Mouse (Mus musculus): ENCODE results near the gene Mllt1. TPM values are rescaled to one million over a fixed set of nuclear protein-coding genes. Genes with fewer than 3 reads are reported as not detected.

Gene Mllt1
- total RNA-seq, 2 experiments from 2014 or later = 66.8 to 67.9 TPM

DNA sequence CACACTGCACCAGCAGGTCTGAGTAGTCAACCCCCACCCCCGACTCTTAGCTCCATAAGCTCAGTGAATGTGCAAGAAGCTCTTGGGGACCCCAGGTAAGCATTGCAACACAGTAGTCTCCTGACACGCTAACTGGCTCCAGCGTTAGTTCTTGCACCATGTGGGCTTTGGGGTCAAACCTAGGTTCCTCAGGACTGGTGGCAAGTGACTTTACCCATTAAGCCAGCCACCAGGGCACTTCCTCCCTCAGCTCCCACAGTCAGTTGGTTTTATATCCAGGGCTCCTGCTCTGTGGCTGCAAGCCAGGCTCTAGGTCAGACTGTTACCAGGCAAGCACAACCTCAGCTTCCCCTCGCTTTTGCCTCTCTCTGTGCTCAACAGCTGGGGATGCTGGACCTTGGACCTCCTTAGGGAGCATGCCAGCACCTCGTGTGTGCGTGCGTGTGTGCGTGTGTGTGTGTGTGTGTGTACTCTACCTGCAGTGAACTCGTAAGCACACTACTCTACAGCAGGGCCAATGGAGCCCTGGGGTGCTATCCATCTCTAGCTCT is 39.8 kb downstream of the Mllt1 start:
- intact Hi-C loops (cut with DNase I) = loop anchor here (5.0 kb wide), 3 partner anchors 42 to 102 kb away; partner anchors contain the start of genes Alkbh7 and Mllt1

DNA sequence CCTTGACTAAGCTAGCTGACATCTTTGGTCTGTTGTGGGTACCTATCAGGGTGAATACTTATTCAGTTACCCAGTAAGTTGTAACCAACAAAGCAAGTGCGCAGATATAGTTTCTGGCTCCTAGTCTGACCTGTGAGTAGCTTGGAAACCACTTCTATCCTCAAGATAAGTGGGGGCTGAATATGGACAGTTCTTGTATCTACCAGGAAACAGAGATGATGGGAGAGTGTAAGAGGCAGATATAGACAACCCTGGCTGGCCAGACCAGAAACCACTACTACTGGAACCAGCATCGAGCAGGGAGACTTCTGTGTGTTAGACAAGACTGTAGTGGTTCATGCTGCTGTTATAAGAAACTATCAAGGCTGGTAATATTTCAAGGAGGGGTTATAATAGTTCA is 45.2 kb downstream of the Mllt1 start:
- intact Hi-C loops (cut with DNase I) = no loop called here
- DNase-seq (ENCODE audit: low spot score in 2 of 2) = no peak

More for the DNA sequence above, 39.8 kb downstream of the Mllt1 start:
- no peak for DNase-seq (ENCODE audit: low spot score in 2 of 2)

DNA sequence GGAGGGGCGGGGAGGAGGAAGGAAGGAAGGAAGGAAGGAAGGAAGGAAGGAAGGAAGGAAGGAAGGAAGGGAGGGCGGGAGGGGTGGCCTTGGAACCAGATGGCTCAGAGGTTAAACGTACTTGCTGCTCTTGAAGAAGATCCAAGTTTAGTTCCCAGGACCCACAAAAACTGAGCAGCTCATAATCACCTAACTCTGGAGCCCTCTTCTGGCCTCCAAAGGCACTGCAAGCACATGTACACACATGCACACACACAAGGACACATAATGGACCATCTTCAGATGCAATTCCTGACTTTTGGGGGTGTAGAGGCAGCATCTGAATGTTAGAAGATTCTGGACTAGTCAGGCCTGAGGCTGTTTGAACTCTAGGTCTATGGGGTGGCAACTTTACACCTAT is 47.2 kb downstream of the Mllt1 start:
- DNase-seq (ENCODE audit: low spot score in 2 of 2) = no peak
- intact Hi-C loops (cut with DNase I) = no loop called here

- no peak for DNase-seq (ENCODE audit: low spot score in 2 of 2)
- intact Hi-C loops (cut with DNase I) = no loop called here
Measured at GRCm38 (mm10) chr17:56884809-56885208, 50.4 kb downstream of the Mllt1 start.

- peak in 1 of 2 experiments; percentile 62 for DNase-seq (ENCODE audit: low spot score in 2 of 2)
- intact Hi-C loops (cut with DNase I) = no loop called here
Measured at GRCm38 (mm10) chr17:56884331-56884730, 50.9 kb downstream of the Mllt1 start.

DNA sequence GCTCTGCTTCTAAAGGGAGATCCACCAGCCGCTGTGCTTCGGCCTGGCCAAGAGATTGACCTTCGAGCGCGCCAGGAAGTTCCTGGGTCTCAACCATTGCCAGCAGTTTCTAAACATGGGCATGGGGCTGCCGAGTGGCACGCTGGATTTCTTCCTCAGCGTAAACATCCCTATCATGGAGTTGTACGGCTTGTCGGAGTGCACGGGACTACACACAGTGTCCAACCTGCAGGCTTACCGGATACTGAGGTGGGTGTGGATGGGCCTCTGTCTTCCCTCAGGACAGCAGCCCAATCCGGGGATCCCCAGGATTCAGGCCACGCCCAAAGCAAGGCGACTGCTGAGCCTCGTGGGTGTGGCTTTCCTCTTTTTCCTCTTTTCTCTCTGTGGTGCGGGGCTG is 51.6 kb downstream of the Mllt1 start:
- DNase-seq (ENCODE audit: low spot score in 2 of 2) = no peak
- intact Hi-C loops (cut with DNase I) = no loop called here

DNA sequence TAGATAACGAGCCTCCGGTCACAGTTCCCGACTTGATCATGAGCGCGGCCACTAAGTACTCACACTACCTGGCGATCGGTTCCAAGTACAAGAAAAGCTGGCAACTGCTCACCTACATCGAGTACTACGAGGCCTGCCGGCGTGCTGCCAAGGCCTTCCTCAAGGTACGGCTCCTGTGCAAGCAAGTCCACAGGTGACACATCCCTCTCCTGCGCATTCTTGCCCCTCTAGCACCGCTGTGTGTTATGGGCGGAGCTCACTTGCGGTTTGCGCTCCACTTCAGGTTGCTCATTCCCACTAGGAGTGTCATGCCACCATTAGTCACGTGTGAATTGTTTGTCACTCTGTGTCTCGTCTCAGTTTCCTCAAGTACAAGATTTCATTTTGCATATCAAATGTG is 57.8 kb downstream of the Mllt1 start:
- intact Hi-C loops (cut with DNase I) = no loop called here
- DNase-seq (ENCODE audit: low spot score in 2 of 2) = no peak

DNA sequence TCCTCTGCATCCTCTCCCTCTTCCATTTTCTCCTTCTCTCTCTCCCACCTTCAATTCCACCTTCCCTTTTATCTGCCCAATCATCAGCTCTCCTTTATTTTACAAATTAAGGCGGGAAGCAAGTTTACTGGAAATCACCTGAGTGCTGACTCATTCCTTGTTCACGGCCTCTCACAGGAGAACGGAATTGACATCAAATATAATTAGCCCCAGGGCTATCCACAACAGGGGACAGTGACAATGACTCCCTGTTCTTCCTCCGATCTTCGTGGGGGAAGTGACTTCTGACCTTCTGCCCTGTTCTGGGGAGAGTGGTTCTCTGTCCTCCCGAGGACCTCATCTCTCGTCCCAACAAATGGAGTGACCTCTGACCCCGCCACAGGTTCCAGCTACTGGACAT is 58.2 kb downstream of the Mllt1 start:
- no peak for DNase-seq (ENCODE audit: low spot score in 2 of 2)
- intact Hi-C loops (cut with DNase I) = no loop called here

GRCm38 (mm10) chr17:56876465-56876864 is 58.8 kb downstream of the Mllt1 start:
- DNase-seq (ENCODE audit: low spot score in 2 of 2) = no peak
- intact Hi-C loops (cut with DNase I) = no loop called here

DNA sequence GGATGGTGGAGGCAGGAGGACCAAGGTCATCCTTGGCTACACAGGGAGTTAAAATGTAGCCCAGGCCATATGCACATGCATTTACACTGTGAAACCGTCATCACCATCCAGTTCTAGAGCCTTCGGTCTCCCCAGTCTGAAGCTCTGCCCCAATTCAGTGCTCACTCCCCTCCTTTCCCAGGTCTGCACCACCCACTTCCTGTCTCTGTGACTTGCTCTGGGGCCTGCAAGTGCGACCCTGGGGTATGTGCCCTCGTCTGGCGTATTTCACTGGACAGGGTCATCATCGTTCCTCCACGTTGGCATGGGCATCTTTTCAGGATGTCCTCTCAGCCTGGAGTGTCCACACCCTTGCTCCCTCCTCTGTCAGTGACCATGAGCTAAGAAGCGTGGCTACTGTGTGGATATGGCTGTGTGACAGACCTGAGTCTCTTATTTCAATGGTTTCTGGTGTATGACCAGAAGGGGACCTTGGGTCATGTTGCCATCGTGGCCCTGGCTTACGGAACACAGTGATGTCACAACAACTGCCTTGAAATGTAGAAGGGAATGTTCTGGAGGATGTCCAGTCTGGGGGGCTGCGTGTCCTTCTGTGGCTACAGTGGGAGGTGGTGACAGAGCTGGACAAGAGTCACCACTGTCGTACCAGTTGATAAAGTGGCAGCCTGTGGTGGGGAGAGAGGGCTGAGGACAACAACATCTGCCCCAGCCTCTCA is 60.1 kb downstream of the Mllt1 start, which contains the start of gene 1700061G19Rik:
Gene 1700061G19Rik (plus strand): TSS at position 542 of the 716 bp plus-strand sequence.
- intact Hi-C loops (cut with DNase I) = no loop called here
- DNase-seq (ENCODE audit: low spot score in 2 of 2) = no peak

DNA sequence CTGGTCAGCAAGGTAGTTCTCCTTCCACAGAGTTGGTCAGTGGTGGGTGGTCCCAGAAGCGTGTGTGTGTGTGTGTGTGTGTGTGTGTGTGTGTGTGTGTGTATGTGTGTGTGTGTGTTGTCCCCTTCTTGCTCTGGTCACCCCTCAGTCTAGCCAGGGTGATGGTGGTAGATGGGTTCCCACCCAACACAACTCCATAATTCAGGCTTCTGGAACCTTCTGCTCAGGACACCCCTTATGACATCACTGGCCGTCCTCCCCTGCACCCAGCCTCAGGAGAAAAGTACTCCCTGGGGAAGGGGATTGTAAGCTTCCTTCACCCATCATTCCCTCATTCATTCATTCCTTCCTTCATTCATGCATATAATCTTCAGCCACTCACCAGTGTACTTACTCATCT is 61.0 kb downstream of the Mllt1 start, which contains the start of gene Acsbg2:
Gene Acsbg2 (minus strand): TSS at position 211 of the 400 bp plus-strand sequence.
- no peak for DNase-seq (ENCODE audit: low spot score in 2 of 2)
- intact Hi-C loops (cut with DNase I) = no loop called here

DNA sequence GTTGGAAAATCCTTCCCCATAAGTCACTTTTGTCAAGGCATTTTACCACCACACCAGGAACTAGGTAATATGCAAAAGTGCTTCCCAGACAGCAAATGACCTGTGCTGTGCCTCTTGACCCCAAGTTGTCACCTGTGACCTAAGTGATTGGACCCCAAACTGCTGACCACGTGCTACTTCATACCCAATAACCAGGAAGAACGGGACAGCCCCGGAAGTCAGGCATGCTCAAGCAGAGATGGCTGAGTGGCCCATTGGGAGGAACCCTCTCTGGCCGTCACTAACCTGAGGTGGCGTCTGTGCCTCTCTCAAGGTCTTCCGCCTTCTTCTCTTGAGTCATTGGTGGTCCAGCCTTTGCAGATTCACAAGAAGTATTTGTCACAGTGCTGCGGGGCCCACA is 62.7 kb downstream of the Mllt1 start:
- intact Hi-C loops (cut with DNase I) = no loop called here
- no peak for DNase-seq (ENCODE audit: low spot score in 2 of 2)

DNA sequence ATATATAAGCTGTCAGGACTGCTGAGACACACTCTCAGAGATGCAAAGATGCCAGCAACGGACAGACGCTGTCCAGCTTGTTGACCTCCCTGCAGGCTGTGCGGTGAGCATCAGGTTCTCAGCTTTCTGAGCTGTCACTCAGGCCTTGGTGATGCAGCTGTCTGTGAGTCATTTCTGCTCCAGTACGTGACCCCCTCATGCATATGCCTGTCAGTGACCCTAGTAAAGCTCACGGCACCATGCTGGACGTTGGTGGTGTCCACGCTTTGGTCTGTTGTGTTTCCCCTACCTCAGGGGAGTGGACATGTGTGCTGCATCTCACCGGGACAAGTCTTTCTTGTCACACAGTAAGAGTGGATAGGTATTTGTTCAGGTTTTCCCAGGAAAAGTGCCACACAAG is 63.4 kb downstream of the Mllt1 start:
- DNase-seq (ENCODE audit: low spot score in 2 of 2) = no peak
- intact Hi-C loops (cut with DNase I) = no loop called here

DNA sequence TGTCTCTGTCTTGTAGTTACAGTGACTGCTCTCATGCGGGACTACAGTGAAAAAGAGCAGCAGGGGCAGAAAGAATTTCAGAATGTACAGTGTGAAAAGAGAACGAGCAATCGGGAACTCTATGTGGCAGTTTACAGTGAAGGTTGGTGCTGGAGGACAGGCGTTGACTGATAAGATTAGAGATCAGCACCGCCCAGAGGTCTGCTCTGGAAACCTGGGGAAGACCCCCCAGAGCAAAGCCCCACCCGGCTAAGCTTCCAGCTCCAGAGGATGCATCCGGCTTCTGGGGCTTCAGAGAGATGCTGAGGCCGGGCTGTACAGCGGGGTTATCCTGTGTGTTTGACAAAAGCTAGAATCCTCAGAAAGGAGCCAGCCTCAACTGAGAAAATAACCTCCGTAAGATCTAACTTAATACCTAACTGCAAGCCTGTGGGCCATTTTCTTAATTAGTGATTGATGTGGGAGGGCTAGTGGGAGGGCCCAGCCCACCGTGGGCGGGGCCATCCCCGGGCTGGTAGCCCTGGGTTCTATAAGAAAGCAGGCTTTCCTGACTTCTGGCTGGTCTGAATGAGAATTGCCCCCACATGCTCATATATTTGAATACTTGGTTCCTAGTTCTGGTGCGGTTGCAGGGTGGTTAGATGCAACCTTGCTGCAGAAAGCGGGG is 64.8 kb downstream of the Mllt1 start:
- no peak for DNase-seq (ENCODE audit: low spot score in 2 of 2)
- intact Hi-C loops (cut with DNase I) = no loop called here

GRCm38 (mm10) chr17:56869481-56869977 is 65.7 kb downstream of the Mllt1 start:
- no peak for DNase-seq (ENCODE audit: low spot score in 2 of 2)
- intact Hi-C loops (cut with DNase I) = no loop called here

GRCm38 (mm10) chr17:56866071-56866470 is 69.1 kb downstream of the Mllt1 start:
- intact Hi-C loops (cut with DNase I) = no loop called here

GRCm38 (mm10) chr17:56861197-56861596 is 74.0 kb downstream of the Mllt1 start:
- intact Hi-C loops (cut with DNase I) = no loop called here

More at GRCm38 (mm10) chr17:56866071-56866470, 69.1 kb downstream of the Mllt1 start:
- no peak for DNase-seq (ENCODE audit: low spot score in 2 of 2)

GRCm38 (mm10) chr17:56858922-56859321 is 76.3 kb downstream of the Mllt1 start:
- DNase-seq (ENCODE audit: low spot score in 2 of 2) = no peak
- intact Hi-C loops (cut with DNase I) = loop anchor here (2.0 kb wide), 1 partner anchor 50 kb away; no protein-coding TSS in a partner anchor

More at GRCm38 (mm10) chr17:56861197-56861596, 74.0 kb downstream of the Mllt1 start:
- no peak for DNase-seq (ENCODE audit: low spot score in 2 of 2)

GRCm38 (mm10) chr17:56858216-56858615 is 77.0 kb downstream of the Mllt1 start:
- intact Hi-C loops (cut with DNase I) = loop anchor here (2.0 kb wide), 1 partner anchor 49 kb away; no protein-coding TSS in a partner anchor
- DNase-seq (ENCODE audit: low spot score in 2 of 2) = peak; percentile 36 to 43

DNA sequence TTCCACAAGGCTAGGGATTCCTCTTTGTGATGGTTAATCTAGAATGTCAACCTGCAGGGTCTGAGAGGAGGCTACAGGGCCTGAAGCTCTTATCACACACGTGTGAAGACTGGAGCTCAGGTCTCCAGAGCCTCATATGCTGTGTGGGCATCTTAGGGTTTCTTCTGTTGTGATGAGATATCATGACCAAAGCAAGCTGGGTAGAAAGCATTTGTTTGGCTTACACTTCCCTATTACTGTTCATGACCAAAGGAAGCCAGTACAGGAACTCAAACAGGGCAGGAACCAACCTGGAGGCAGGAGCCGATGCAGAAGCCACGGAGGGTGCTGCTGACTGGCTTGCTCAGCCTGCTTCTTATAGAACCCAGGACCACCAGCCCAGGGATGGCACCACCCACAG is 79.8 kb downstream of the Mllt1 start:
- intact Hi-C loops (cut with DNase I) = no loop called here
- no peak for DNase-seq (ENCODE audit: low spot score in 2 of 2)

Data from left cerebral cortex, postnatal 14 days (tissue).